Mouse (Mus musculus): ENCODE measurements at regions not wholly inside any gene's neighbourhood (a gene's known extent, or its start where the extent isn't known, plus 50 kb on each side); places are given as distances from the start of the nearest gene placed in this dataset.

GRCm38 (mm10) chr15:40019226-40019625, 114.9 kb upstream of the 9330182O14Rik start:
- Histone ChIP-seq H3K36me3 (ENCODE audit: control insufficient read depth, insufficient read depth, low read length) (no peaks in the 10 kb centered on the region), H3K4me2 (ENCODE audit: low read depth, low read length) (no peak overlapping the region), H3K9ac (ENCODE audit: low read length) (no peak overlapping the region), H3K4me3 (replicated peaks; ENCODE audit: low read length) (no peak overlapping the region), H3K27ac (ENCODE audit: low read length) (no peak overlapping the region), H3K27me3 (ENCODE audit: control insufficient read depth, insufficient read depth, low read length) (no peaks in the 10 kb centered on the region), H3K9me3 (replicated peaks; ENCODE audit: control insufficient read depth, low read length) (no peaks in the 10 kb centered on the region), H3K4me1 (ENCODE audit: control insufficient read depth, insufficient read depth, low read length) (peaks cover 9% of the 10 kb centered on the region)
- WGBS = 69% methylated on average over 8 of the region's 8 CpGs
- ATAC-seq (ENCODE audit: insufficient read depth, low FRiP score) = no peak

DNA sequence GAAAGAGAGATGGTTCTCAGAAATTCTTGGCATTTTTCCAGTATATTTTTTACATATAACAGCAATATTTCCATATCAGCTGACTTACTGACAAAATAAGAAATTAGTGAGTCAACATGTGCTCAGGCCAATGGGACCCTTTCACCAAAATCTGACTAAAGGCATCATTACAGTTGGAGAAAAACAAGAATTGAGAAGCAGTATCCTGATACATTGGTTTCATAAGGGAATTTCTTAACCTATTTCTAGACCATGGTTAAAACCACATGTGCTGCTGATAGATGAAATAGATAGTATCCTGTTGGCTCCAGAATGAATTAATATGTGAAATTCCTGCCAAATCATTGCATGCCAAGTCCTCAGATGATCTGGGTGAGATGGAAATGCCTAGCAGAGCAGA, 114.1 kb upstream of the 9330182O14Rik start:
- no peak overlapping the region for H3K27ac ChIP-seq (ENCODE audit: low read length)

DNA sequence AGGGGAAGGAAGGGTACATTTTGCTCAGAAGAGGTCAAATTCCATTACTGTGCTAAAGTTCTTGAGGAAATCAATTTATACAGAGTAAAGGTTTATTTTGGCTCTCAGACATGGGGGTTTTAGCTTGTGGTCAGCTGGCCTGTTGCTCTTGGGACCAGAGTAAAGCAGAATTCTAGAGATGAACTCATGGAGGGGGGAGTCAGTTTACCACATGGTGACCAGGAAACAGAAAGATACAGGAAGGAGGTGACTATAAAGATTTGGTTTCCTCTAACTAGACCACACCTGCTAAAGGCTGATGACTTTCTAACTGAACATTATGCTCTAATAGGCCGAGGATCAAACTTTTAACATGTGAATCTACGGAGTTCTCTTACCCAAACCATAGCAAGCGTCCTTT, 113.5 kb upstream of the 9330182O14Rik start:
- WGBS = 90% methylated on average over 3 of the region's 3 CpGs
- no peak overlapping the region for H3K4me2 ChIP-seq (ENCODE audit: low read depth, low read length)
- ATAC-seq (ENCODE audit: insufficient read depth, low FRiP score) = no peak
- H3K9me3 ChIP-seq (replicated peaks; ENCODE audit: control insufficient read depth, low read length) = no peaks in the 10 kb centered on the region
- H3K9ac ChIP-seq (ENCODE audit: low read length) = no peak overlapping the region
- H3K4me1 ChIP-seq (ENCODE audit: control insufficient read depth, insufficient read depth, low read length) = peaks cover 9% of the 10 kb centered on the region
- H3K36me3 ChIP-seq (ENCODE audit: control insufficient read depth, insufficient read depth, low read length) = no peaks in the 10 kb centered on the region
- H3K4me3 ChIP-seq (replicated peaks; ENCODE audit: low read length) = no peak overlapping the region
- no peaks in the 10 kb centered on the region for H3K27me3 ChIP-seq (ENCODE audit: control insufficient read depth, insufficient read depth, low read length)
- no peak overlapping the region for H3K27ac ChIP-seq (ENCODE audit: low read length)

More for the DNA sequence above, 114.1 kb upstream of the 9330182O14Rik start:
- Histone ChIP-seq H3K36me3 (ENCODE audit: control insufficient read depth, insufficient read depth, low read length) (no peaks in the 10 kb centered on the region), H3K4me2 (ENCODE audit: low read depth, low read length) (no peak overlapping the region), H3K4me3 (replicated peaks; ENCODE audit: low read length) (no peak overlapping the region), H3K4me1 (ENCODE audit: control insufficient read depth, insufficient read depth, low read length) (peaks cover 9% of the 10 kb centered on the region), H3K9me3 (replicated peaks; ENCODE audit: control insufficient read depth, low read length) (no peaks in the 10 kb centered on the region), H3K27me3 (ENCODE audit: control insufficient read depth, insufficient read depth, low read length) (no peaks in the 10 kb centered on the region), H3K9ac (ENCODE audit: low read length) (no peak overlapping the region)
- ATAC-seq (ENCODE audit: insufficient read depth, low FRiP score) = no peak

DNA sequence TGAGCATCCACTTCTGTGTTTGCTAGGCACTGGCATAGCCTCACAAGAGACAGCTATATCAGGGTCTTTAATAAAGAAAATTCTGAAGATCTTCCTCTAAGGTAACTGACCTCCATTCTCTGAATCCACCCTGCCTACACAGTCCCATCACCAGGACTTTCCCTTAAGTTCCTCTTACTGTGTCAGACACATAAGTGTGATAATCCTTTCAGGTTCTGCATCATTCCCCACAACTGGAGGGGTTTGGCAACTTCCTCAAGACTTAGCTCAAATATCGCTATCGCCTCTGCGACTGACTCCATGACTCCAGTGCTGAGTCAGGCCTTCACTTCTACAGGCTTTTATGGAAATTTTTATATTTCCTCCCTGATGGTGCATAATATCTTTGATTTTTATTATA, 111.0 kb upstream of the 9330182O14Rik start:
- H3K4me3 ChIP-seq (replicated peaks; ENCODE audit: low read length) = no peak overlapping the region
- H3K9ac ChIP-seq (ENCODE audit: low read length) = no peak overlapping the region
- no peak overlapping the region for H3K4me2 ChIP-seq (ENCODE audit: low read depth, low read length)
- no peaks in the 10 kb centered on the region for H3K9me3 ChIP-seq (replicated peaks; ENCODE audit: control insufficient read depth, low read length)
- no peaks in the 10 kb centered on the region for H3K27me3 ChIP-seq (ENCODE audit: control insufficient read depth, insufficient read depth, low read length)
- 92% methylated on average over 3 of the region's 3 CpGs for WGBS
- no peak overlapping the region for H3K27ac ChIP-seq (ENCODE audit: low read length)
- peaks cover 5% of the 10 kb centered on the region for H3K4me1 ChIP-seq (ENCODE audit: control insufficient read depth, insufficient read depth, low read length)
- no peak for ATAC-seq (ENCODE audit: insufficient read depth, low FRiP score)
- no peaks in the 10 kb centered on the region for H3K36me3 ChIP-seq (ENCODE audit: control insufficient read depth, insufficient read depth, low read length)

GRCm38 (mm10) chr15:40032088-40032487, 102.1 kb upstream of the 9330182O14Rik start:
- ATAC-seq (ENCODE audit: insufficient read depth, low FRiP score) = no peak
- Histone ChIP-seq H3K9me3 (replicated peaks; ENCODE audit: control insufficient read depth, low read length) (no peaks in the 10 kb centered on the region), H3K4me2 (ENCODE audit: low read depth, low read length) (no peak overlapping the region), H3K27me3 (ENCODE audit: control insufficient read depth, insufficient read depth, low read length) (no peaks in the 10 kb centered on the region), H3K4me3 (replicated peaks; ENCODE audit: low read length) (no peak overlapping the region), H3K9ac (ENCODE audit: low read length) (no peak overlapping the region), H3K4me1 (ENCODE audit: control insufficient read depth, insufficient read depth, low read length) (no peaks in the 10 kb centered on the region), H3K36me3 (ENCODE audit: control insufficient read depth, insufficient read depth, low read length) (no peaks in the 10 kb centered on the region), H3K27ac (ENCODE audit: low read length) (no peak overlapping the region)

DNA sequence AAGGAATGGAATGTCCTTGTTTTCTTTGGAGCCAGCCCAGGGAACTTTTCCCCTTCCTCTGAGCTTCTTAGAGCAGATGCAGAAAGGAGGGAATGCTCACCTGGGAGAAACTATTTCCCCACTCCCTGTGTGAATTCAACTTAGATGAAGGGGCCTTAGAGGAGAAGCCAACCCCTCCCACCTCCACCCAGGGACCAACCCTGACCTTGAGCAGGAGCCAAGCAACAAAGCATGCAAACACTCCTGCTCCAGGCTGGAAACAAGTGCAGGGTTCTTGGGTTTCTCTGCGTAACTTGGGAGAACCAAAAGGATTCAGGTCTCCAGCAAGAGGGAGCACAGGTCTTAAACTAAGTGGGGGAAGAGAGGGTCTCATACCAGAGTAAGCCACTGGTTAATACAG, 98.0 kb upstream of the 9330182O14Rik start:
- no peak overlapping the region for H3K4me2 ChIP-seq (ENCODE audit: low read depth, low read length)
- H3K9me3 ChIP-seq (replicated peaks; ENCODE audit: control insufficient read depth, low read length) = no peaks in the 10 kb centered on the region
- 0 out of 2 replicates have a peak, but pooled peaks cover 3% of the 10 kb centered on the region for H3K4me1 ChIP-seq (ENCODE audit: control insufficient read depth, insufficient read depth, low read length)
- no peak overlapping the region for H3K4me3 ChIP-seq (replicated peaks; ENCODE audit: low read length)
- H3K9ac ChIP-seq (ENCODE audit: low read length) = no peak overlapping the region
- ATAC-seq (ENCODE audit: insufficient read depth, low FRiP score) = no peak
- H3K27me3 ChIP-seq (ENCODE audit: control insufficient read depth, insufficient read depth, low read length) = no peaks in the 10 kb centered on the region
- 79% methylated on average over 1 of the region's 1 CpGs for WGBS
- H3K36me3 ChIP-seq (ENCODE audit: control insufficient read depth, insufficient read depth, low read length) = no peaks in the 10 kb centered on the region
- H3K27ac ChIP-seq (ENCODE audit: low read length) = no peak overlapping the region

- Histone ChIP-seq H3K27ac (ENCODE audit: low read length) (no peak overlapping the region), H3K9me3 (replicated peaks; ENCODE audit: control insufficient read depth, low read length) (no peaks in the 10 kb centered on the region), H3K4me1 (ENCODE audit: control insufficient read depth, insufficient read depth, low read length) (0 out of 2 replicates have a peak, but pooled peaks cover 3% of the 10 kb centered on the region), H3K4me3 (replicated peaks; ENCODE audit: low read length) (no peak overlapping the region), H3K36me3 (ENCODE audit: control insufficient read depth, insufficient read depth, low read length) (no peaks in the 10 kb centered on the region), H3K4me2 (ENCODE audit: low read depth, low read length) (no peak overlapping the region), H3K27me3 (ENCODE audit: control insufficient read depth, insufficient read depth, low read length) (no peaks in the 10 kb centered on the region), H3K9ac (ENCODE audit: low read length) (no peak overlapping the region)
- no peak for ATAC-seq (ENCODE audit: insufficient read depth, low FRiP score)
- WGBS = 44% methylated on average over 7 of the region's 7 CpGs
Measured at GRCm38 (mm10) chr15:40037266-40037665, 96.9 kb upstream of the 9330182O14Rik start.

- 46% methylated on average over 5 of the region's 5 CpGs for WGBS
- Histone ChIP-seq H3K9me3 (replicated peaks; ENCODE audit: control insufficient read depth, low read length) (no peaks in the 10 kb centered on the region), H3K4me2 (ENCODE audit: low read depth, low read length) (no peak overlapping the region), H3K4me1 (ENCODE audit: control insufficient read depth, insufficient read depth, low read length) (no peaks in the 10 kb centered on the region), H3K27me3 (ENCODE audit: control insufficient read depth, insufficient read depth, low read length) (no peaks in the 10 kb centered on the region), H3K27ac (ENCODE audit: low read length) (no peak overlapping the region), H3K36me3 (ENCODE audit: control insufficient read depth, insufficient read depth, low read length) (no peaks in the 10 kb centered on the region), H3K9ac (ENCODE audit: low read length) (no peak overlapping the region), H3K4me3 (replicated peaks; ENCODE audit: low read length) (no peak overlapping the region)
- ATAC-seq (ENCODE audit: insufficient read depth, low FRiP score) = no peak
Measured at GRCm38 (mm10) chr15:40046219-40046618, 87.9 kb upstream of the 9330182O14Rik start.

GRCm38 (mm10) chr15:40047100-40047499, 87.1 kb upstream of the 9330182O14Rik start:
- no peak overlapping the region for H3K4me2 ChIP-seq (ENCODE audit: low read depth, low read length)
- H3K27me3 ChIP-seq (ENCODE audit: control insufficient read depth, insufficient read depth, low read length) = no peaks in the 10 kb centered on the region
- no peaks in the 10 kb centered on the region for H3K9me3 ChIP-seq (replicated peaks; ENCODE audit: control insufficient read depth, low read length)
- H3K4me1 ChIP-seq (ENCODE audit: control insufficient read depth, insufficient read depth, low read length) = no peaks in the 10 kb centered on the region
- no peaks in the 10 kb centered on the region for H3K36me3 ChIP-seq (ENCODE audit: control insufficient read depth, insufficient read depth, low read length)
- H3K4me3 ChIP-seq (replicated peaks; ENCODE audit: low read length) = no peak overlapping the region
- H3K27ac ChIP-seq (ENCODE audit: low read length) = no peak overlapping the region
- no peak for ATAC-seq (ENCODE audit: insufficient read depth, low FRiP score)
- no peak overlapping the region for H3K9ac ChIP-seq (ENCODE audit: low read length)
- WGBS = 78% methylated on average over 1 of the region's 1 CpGs

GRCm38 (mm10) chr15:40068051-40068450, 66.1 kb upstream of the 9330182O14Rik start:
- no peaks in the 10 kb centered on the region for H3K4me1 ChIP-seq (ENCODE audit: control insufficient read depth, insufficient read depth, low read length)
- H3K9me3 ChIP-seq (replicated peaks; ENCODE audit: control insufficient read depth, low read length) = no peaks in the 10 kb centered on the region
- H3K36me3 ChIP-seq (ENCODE audit: control insufficient read depth, insufficient read depth, low read length) = no peaks in the 10 kb centered on the region
- ATAC-seq (ENCODE audit: insufficient read depth, low FRiP score) = no peak
- H3K4me3 ChIP-seq (replicated peaks; ENCODE audit: low read length) = no peak overlapping the region
- no peak overlapping the region for H3K27ac ChIP-seq (ENCODE audit: low read length)
- WGBS = 84% methylated on average over 2 of the region's 2 CpGs
- no peak overlapping the region for H3K9ac ChIP-seq (ENCODE audit: low read length)
- no peaks in the 10 kb centered on the region for H3K27me3 ChIP-seq (ENCODE audit: control insufficient read depth, insufficient read depth, low read length)
- no peak overlapping the region for H3K4me2 ChIP-seq (ENCODE audit: low read depth, low read length)

Measured in stomach, embryonic 16.5 days (tissue).